Mouse (Mus musculus): Measurements from ENCODE around the gene Stxbp1. TPM values are rescaled to one million over a fixed set of nuclear protein-coding genes. Genes with fewer than 3 reads are reported as not detected.
A peak's percentile ranks its signal among the peaks of the same experiment; 100 is the strongest.

Gene Stxbp1
- total and polyA plus RNA-seq, 2 experiments from 2014 or later = 12.6 to 23.5 TPM

GRCm38 (mm10) chr2:32779131-32779530 lies 67.9 kb downstream of the Stxbp1 start:
- H3K9ac ChIP-seq (replicated peaks; ENCODE audit: low read depth, low read length) = no peak overlapping the region
- H3K4me1 ChIP-seq (ENCODE audit: control insufficient read depth, insufficient read depth) = peaks cover 9% of the 10 kb centered on the region
- TF ChIP-seq CTCF (IDR thresholded peaks at IDR 0.05; ENCODE audit: low read depth) (peak; percentile 95), EP300 (IDR thresholded peaks at IDR 0.05; ENCODE audit: low read depth) (no peak)
- no peak overlapping the region for H3K4me3 ChIP-seq (ENCODE audit: low read depth, low read length)
- no peaks in the 10 kb centered on the region for H3K27me3 ChIP-seq (ENCODE audit: control insufficient read depth, insufficient read depth, low read length)
- WGBS = 6% methylated on average over 8 of the region's 8 CpGs
- no peaks in the 10 kb centered on the region for H3K9me3 ChIP-seq (replicated peaks; ENCODE audit: control insufficient read depth, low read length)
- no peak overlapping the region for H3K4me2 ChIP-seq (ENCODE audit: low read depth, low read length)
- peak; percentile 9; the same call in 1 of the 2 replicates for ATAC-seq (ENCODE audit: insufficient read depth, low read depth)
- H3K27ac ChIP-seq (ENCODE audit: low read depth) = no peak overlapping the region
- H3K36me3 ChIP-seq (replicated peaks; ENCODE audit: control insufficient read depth, insufficient read depth, low read length) = 0 out of 2 replicates have a peak, but pooled peaks cover 3% of the 10 kb centered on the region
- peak; percentile 75 for DNase-seq (ENCODE audit: low spot score)

GRCm38 (mm10) chr2:32778081-32778480 lies 69.0 kb downstream of the Stxbp1 start:
- H3K9me3 ChIP-seq (replicated peaks; ENCODE audit: control insufficient read depth, low read length) = no peaks in the 10 kb centered on the region
- H3K4me2 ChIP-seq (ENCODE audit: low read depth, low read length) = no peak overlapping the region
- H3K9ac ChIP-seq (replicated peaks; ENCODE audit: low read depth, low read length) = no peak overlapping the region
- H3K27ac ChIP-seq (ENCODE audit: low read depth) = no peak overlapping the region
- TF ChIP-seq CTCF (IDR thresholded peaks at IDR 0.05; ENCODE audit: low read depth) (no peak), EP300 (IDR thresholded peaks at IDR 0.05; ENCODE audit: low read depth) (no peak)
- WGBS = 83% methylated on average over 6 of the region's 6 CpGs
- 0 out of 2 replicates have a peak, but pooled peaks cover 3% of the 10 kb centered on the region for H3K36me3 ChIP-seq (replicated peaks; ENCODE audit: control insufficient read depth, insufficient read depth, low read length)
- DNase-seq (ENCODE audit: low spot score) = no peak
- no peaks in the 10 kb centered on the region for H3K27me3 ChIP-seq (ENCODE audit: control insufficient read depth, insufficient read depth, low read length)
- H3K4me3 ChIP-seq (ENCODE audit: low read depth, low read length) = no peak overlapping the region
- ATAC-seq (ENCODE audit: insufficient read depth, low read depth) = no peak
- peaks cover 6% of the 10 kb centered on the region; the same call in 1 of the 2 replicates for H3K4me1 ChIP-seq (ENCODE audit: control insufficient read depth, insufficient read depth)

- peak overlapping the region; percentile 55 for H3K4me3 ChIP-seq (ENCODE audit: low read depth, low read length)
- DNase-seq (ENCODE audit: low spot score) (no peak), ATAC-seq (ENCODE audit: insufficient read depth, low read depth) (no peak)
- H3K27ac ChIP-seq (ENCODE audit: low read depth) = no peak overlapping the region
- WGBS = 20% methylated on average over 22 of the region's 22 CpGs
- H3K9me3 ChIP-seq (replicated peaks; ENCODE audit: control insufficient read depth, low read length) = no peaks in the 10 kb centered on the region
- 0 out of 2 replicates have a peak, but pooled peaks cover 3% of the 10 kb centered on the region for H3K36me3 ChIP-seq (replicated peaks; ENCODE audit: control insufficient read depth, insufficient read depth, low read length)
- H3K27me3 ChIP-seq (ENCODE audit: control insufficient read depth, insufficient read depth, low read length) = no peaks in the 10 kb centered on the region
- TF ChIP-seq CTCF (IDR thresholded peaks at IDR 0.05; ENCODE audit: low read depth) (no peak), EP300 (IDR thresholded peaks at IDR 0.05; ENCODE audit: low read depth) (no peak)
- H3K4me2 ChIP-seq (ENCODE audit: low read depth, low read length) = peak overlapping the region; percentile 63
- 0 out of 2 replicates have a peak overlapping the region, but pooled peaks have one; percentile 10 for H3K9ac ChIP-seq (replicated peaks; ENCODE audit: low read depth, low read length)
- H3K4me1 ChIP-seq (ENCODE audit: control insufficient read depth, insufficient read depth) = peaks cover 6% of the 10 kb centered on the region; the same call in 1 of the 2 replicates
These were observed 70.9 kb downstream of the Stxbp1 start for GRCm38 (mm10) chr2:32776192-32776591.

- peak within 1 kb of the TSS; percentile 58 for H3K27ac ChIP-seq (ENCODE audit: low read depth)
- peak; percentile 98 for ATAC-seq (ENCODE audit: insufficient read depth, low read depth)
- H3K36me3 ChIP-seq (replicated peaks; ENCODE audit: control insufficient read depth, insufficient read depth, low read length) = 0 out of 2 replicates have a peak, but pooled peaks cover 3% of the 10 kb centered on the region
- H3K27me3 ChIP-seq (ENCODE audit: control insufficient read depth, insufficient read depth, low read length) = no peaks in the 10 kb centered on the region
- WGBS = under 1% methylated on average over 46 of the region's 46 CpGs
- H3K4me2 ChIP-seq (ENCODE audit: low read depth, low read length) = peak within 1 kb of the TSS; percentile 63
- peak within 1 kb of the TSS; percentile 55 for H3K4me3 ChIP-seq (ENCODE audit: low read depth, low read length)
- DNase-seq (ENCODE audit: low spot score) = peak; percentile 97
- no peaks in the 10 kb centered on the region for H3K9me3 ChIP-seq (replicated peaks; ENCODE audit: control insufficient read depth, low read length)
- peak within 1 kb of the TSS; percentile 28 for H3K9ac ChIP-seq (replicated peaks; ENCODE audit: low read depth, low read length)
- TF ChIP-seq EP300 (IDR thresholded peaks at IDR 0.05; ENCODE audit: low read depth) (no peak), CTCF (IDR thresholded peaks at IDR 0.05; ENCODE audit: low read depth) (no peak)
- peaks cover 6% of the 10 kb centered on the region; the same call in 1 of the 2 replicates for H3K4me1 ChIP-seq (ENCODE audit: control insufficient read depth, insufficient read depth)
These were observed 71.5 kb downstream of the Stxbp1 start, which contains the start of the genes Ttc16 and Ptrh1 for GRCm38 (mm10) chr2:32775359-32776074. Gene Ttc16 (minus strand): TSS chr2:32775633. Gene Ptrh1 (plus strand): TSS chr2:32775786.

- Histone ChIP-seq H3K4me3 (ENCODE audit: low read depth, low read length) (no peak overlapping the region), H3K27ac (ENCODE audit: low read depth) (no peak overlapping the region), H3K36me3 (replicated peaks; ENCODE audit: control insufficient read depth, insufficient read depth, low read length) (no peaks in the 10 kb centered on the region), H3K27me3 (ENCODE audit: control insufficient read depth, insufficient read depth, low read length) (no peaks in the 10 kb centered on the region), H3K4me1 (ENCODE audit: control insufficient read depth, insufficient read depth) (peaks cover 6% of the 10 kb centered on the region; the same call in 1 of the 2 replicates), H3K4me2 (ENCODE audit: low read depth, low read length) (no peak overlapping the region), H3K9ac (replicated peaks; ENCODE audit: low read depth, low read length) (no peak overlapping the region), H3K9me3 (replicated peaks; ENCODE audit: control insufficient read depth, low read length) (no peaks in the 10 kb centered on the region)
- ATAC-seq (ENCODE audit: insufficient read depth, low read depth) (no peak), DNase-seq (ENCODE audit: low spot score) (no peak)
- TF ChIP-seq CTCF (IDR thresholded peaks at IDR 0.05; ENCODE audit: low read depth) (no peak), EP300 (IDR thresholded peaks at IDR 0.05; ENCODE audit: low read depth) (no peak)
- WGBS = 78% methylated on average over 8 of the region's 8 CpGs
These were observed 74.3 kb downstream of the Stxbp1 start for GRCm38 (mm10) chr2:32772626-32773279.

Data from heart, postnatal 0 days (tissue).